Mouse (Mus musculus) telencephalon, adult 2 months (tissue): Measurements from ENCODE around the gene Ripor3.

Experiments used
- DNase-seq: peaks from one replicate; pipeline ENCODE4 v3.0.0-alpha.2; 2011; ENCODE audit warnings: low read depth, low spot score

The Ripor3 gene

DNA sequence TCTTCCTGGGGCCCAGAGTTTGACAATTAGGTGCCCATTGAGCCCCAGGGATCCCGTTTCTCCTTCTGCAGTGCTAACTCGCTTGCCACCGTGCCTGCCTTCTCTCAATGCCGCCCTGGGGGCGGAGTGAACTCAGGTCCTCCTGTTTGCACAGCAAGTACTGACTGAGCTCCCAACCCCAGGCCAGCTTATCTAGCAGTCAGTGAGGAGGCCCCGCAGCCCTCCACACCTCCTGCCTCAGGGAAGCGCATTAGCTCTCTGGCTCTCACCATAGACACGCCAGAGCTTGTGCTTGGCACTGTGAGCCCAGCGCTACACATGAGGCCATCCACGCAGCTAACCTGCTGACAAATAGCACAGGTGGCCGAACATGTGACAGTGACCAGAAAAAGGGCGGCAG, 22.8 kb downstream of the Ripor3 start:
- no peak for DNase-seq

- DNase-seq = no peak
These were observed 23.7 kb downstream of the Ripor3 start for GRCm38 (mm10) chr2:167986762-167987161.

DNA sequence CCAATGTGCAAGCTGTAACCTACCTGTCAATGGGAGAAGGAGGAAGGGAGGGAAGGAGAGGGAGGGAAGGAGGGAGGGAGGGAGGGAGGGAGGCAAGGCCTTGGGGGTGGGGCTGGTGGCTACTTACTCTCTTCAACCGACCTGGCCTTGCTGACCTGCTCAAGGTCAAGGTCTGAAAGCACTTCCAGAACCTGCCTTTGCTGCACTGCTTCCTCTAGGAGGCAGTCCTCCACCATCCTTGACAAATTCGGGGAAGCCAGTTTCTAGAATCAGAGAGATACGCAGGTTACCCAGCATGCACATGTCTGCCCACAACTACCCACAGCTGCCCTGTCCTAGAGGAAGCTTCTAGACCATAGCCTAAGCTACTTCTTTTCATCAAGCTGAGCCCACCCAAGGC, 25.5 kb downstream of the Ripor3 start:
- DNase-seq = no peak

GRCm38 (mm10) chr2:167984371-167984770, 26.0 kb downstream of the Ripor3 start:
- no peak for DNase-seq

DNA sequence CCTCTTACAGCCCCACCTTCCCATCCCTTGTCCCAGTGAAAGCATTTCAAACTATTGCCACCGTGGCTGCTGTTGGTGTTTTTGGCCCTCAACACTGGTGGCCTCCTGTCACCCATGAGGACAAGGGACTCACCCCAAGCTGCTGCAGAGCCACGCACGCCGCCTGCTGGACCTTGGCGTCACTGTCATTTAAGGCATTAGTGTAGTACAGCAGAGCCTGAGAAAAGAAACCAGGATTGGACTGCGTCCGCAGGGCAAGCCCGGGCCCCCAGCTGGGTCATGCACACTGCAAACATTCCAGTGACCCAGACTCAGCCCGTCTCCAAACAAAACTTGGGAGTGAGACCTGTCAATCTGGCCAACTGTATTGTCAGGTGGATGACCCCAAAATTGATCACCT, 27.8 kb downstream of the Ripor3 start:
- DNase-seq = no peak

DNA sequence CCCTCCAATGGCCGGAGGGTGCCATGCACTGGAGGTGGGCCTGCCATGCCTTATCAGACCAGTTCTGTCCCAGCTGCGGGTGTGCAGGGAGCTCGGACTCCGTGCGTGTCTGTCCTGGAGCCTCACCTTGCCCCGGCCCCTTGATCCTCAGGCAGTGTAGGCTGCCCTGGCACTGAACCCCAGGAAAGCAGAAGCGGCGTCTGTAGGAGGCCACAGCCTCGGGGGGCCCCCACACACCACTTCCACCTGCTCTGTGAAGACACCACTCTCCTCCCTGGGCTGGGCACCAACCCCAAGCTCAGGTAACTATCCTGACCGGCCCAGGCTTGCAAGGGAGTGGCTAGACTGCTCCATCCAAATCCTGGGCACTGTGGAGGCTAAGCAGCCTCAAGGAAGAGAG, 30.0 kb downstream of the Ripor3 start:
- no peak for DNase-seq

DNA sequence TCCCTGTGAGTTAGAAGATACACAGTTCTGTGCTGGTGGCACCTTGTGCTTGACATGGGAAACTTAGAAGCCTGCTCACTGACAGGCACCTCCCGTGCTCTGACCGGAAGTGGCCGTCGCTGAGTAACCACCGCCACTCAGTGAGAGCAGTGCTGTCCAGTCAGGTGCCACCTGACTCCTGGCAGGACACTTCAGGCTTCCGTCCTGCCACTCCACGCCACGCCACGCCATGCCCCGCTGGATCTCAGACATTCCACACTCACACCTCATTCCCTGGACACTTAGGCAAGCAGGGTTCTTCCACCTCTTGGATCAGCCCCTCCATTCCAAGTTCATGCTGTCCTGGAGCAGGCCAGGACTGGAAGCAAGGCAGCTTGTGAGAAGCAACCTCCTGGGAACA, 32.1 kb downstream of the Ripor3 start:
- DNase-seq = no peak

DNA sequence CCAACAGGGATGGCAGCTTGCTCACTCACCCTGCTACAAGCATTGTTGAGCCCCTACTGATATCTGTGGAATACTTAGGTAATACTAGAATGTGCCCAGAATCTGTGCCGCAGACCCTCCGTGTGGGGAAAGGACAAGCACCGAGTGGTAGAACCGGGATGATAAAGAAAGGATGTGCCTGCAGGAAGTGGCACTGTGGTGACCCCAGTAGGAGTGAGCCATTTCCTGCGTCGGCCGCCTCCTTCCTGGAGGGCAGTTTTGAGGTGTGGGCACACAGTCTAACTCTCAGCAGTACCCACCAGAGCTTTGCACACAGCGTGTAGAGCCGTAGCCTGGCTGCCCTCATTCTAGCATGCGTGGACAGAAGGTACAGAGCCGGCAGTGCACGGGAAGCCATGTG, 34.7 kb downstream of the Ripor3 start:
- DNase-seq = no peak

GRCm38 (mm10) chr2:167972809-167973208, 37.6 kb downstream of the Ripor3 start:
- no peak for DNase-seq

- DNase-seq = no peak
These were observed 38.3 kb downstream of the Ripor3 start for GRCm38 (mm10) chr2:167972146-167972545.

- DNase-seq = no peak
These were observed 40.4 kb downstream of the Ripor3 start for GRCm38 (mm10) chr2:167969851-167970541.

GRCm38 (mm10) chr2:167968504-167968903, 41.9 kb downstream of the Ripor3 start:
- DNase-seq = no peak

DNA sequence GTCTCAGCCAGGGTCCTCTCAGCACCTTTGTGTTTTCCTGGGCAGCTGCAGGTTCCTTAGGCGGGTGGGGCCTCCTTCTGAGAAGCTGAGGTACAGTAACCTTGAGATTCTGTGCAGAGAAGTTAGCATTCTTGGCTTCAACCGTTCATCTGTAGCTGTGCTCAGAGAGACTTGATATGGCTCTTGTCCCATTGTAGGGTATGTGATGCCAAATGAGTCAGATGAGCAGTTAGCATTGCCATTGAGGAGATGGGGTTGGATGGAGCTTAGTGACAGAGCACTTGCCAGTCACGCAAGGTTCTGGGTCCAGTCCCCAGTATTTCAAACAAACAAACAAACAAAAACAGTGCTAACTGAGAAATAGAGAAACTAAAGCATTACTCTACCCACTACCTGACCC, 44.5 kb downstream of the Ripor3 start:
- no peak for DNase-seq

DNA sequence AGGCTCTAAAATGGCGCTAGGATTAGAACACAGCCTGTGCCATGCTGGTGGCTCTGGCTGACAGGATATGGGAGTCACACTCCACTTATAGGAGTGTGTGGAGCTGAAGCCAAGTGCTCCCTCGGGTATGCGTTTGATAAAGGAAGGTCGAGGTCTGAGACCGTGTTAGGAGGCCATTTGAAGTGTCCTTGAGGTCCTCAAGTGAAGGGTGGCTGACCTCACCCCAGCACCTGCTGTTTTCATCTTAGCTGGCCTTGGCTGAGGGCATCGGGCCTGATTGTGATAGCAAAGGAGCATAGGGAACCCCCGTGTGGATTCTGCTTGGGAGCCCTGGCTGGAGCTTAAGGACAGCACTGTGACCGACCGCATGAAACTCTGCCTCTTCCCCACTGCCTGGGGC, 46.1 kb downstream of the Ripor3 start:
- DNase-seq = no peak

GRCm38 (mm10) chr2:167963778-167964300, 46.6 kb downstream of the Ripor3 start:
- no peak for DNase-seq

- DNase-seq = peak; percentile 58
These were observed 47.2 kb downstream of the Ripor3 start for GRCm38 (mm10) chr2:167963176-167963575.

DNA sequence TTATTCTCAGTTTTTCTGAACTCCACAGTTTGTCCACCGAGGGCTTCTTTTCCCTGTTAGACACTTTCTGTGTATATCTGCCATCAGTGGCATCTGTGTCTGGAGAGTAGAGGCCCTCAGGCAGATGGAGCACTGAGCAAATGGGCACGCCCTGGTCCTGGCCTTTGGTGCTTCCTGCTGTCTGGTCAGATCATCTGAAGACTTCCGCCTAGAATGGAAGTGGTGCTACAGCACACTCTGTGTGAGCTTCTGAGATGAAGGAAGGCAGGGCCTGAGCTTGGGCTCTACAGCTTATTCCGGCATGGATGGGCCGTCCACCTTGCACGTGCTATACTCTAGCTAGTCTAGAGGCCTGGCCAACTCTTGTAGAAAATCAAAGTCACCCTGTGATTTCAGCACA, 48.1 kb downstream of the Ripor3 start:
- no peak for DNase-seq

DNA sequence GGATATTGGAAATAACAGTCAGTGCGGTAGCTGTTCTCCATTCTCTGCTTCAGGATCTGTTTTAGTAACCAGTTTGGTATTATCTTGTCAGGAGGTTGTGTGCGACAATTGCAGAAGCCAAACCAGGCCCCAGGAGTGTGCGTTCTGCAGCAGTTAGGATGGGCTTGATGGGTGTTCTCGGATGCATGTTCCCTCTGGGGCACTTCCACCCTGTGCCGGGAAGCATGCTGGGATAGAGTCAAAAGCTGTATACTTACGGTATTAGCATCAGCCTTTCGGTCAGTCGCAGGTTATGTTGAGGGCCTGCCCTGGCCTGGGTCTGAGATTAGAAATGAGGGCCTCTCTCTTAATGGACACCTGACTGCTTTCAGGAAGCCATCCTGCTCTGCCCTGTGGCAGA, 49.8 kb downstream of the Ripor3 start:
- DNase-seq = no peak

DNA sequence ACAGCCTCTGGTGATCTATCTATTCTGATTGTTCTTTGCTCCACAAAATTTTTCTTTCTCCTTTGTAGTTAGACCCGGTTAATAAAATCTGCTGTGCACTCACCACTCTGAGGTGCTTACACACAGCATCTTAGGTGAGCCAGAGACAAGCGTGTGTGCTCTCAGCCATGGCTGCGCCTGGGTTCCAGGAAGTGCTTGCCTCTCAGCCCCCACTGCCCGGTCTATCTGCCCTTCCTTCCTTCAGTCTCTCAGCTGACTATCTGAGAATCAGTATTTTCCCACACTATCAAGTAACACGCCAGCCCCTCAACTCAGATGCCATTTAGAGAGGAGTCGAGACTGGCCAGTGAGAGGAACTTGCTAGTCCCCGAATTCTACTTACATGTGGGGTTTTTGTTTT, 50.4 kb downstream of the Ripor3 start:
- no peak for DNase-seq

- no peak for DNase-seq
These were observed 51.0 kb downstream of the Ripor3 start for GRCm38 (mm10) chr2:167959384-167959911.

- peak; percentile 43 for DNase-seq
These were observed 51.6 kb downstream of the Ripor3 start for GRCm38 (mm10) chr2:167958843-167959242.

- DNase-seq = no peak
These were observed 52.2 kb downstream of the Ripor3 start for GRCm38 (mm10) chr2:167958082-167958788.

- no peak for DNase-seq
These were observed 52.9 kb downstream of the Ripor3 start for GRCm38 (mm10) chr2:167957539-167957938.
